Mouse (Mus musculus): Measurements from ENCODE around the gene Itih2. TPM values are rescaled to one million over a fixed set of nuclear protein-coding genes. Genes with fewer than 3 reads are reported as not detected.

Gene Itih2
- polyA plus RNA-seq, 1 experiment: not detected

GRCm38 (mm10) chr2:10071751-10072150 is 59.4 kb downstream of the Itih2 start:
- Histone ChIP-seq H3K27ac (ENCODE audit: insufficient read depth, low read depth, low read length) (no peak overlapping the region), H3K4me3 (ENCODE audit: insufficient read depth, low read depth, low read length) (no peak overlapping the region), H3K4me1 (ENCODE audit: control insufficient read depth, insufficient read depth, low read length) (peaks cover 30% of the 10 kb centered on the region)
- TF ChIP-seq CTCF (IDR thresholded peaks at IDR 0.05; ENCODE audit: insufficient read depth, low read depth, low read length) (no peak), POLR2A (IDR thresholded peaks at IDR 0.05; ENCODE audit: insufficient read depth, low read depth, low read length) (no peak)
- WGBS: 74% methylated on average over 7 of the region's 7 CpGs

- 50% methylated on average over 5 of the region's 5 CpGs for WGBS
- no peak for TF ChIP-seq POLR2A (IDR thresholded peaks at IDR 0.05; ENCODE audit: insufficient read depth, low read depth, low read length)
- TF ChIP-seq CTCF (IDR thresholded peaks at IDR 0.05; ENCODE audit: insufficient read depth, low read depth, low read length): no peak
- no peak overlapping the region for H3K27ac ChIP-seq (ENCODE audit: insufficient read depth, low read depth, low read length)
- no peaks in the 10 kb centered on the region for H3K4me1 ChIP-seq (ENCODE audit: control insufficient read depth, insufficient read depth, low read length)
- H3K4me3 ChIP-seq (ENCODE audit: insufficient read depth, low read depth, low read length): no peak overlapping the region
Observed at GRCm38 (mm10) chr2:10058836-10059235, 72.4 kb downstream of the Itih2 start.

- Histone ChIP-seq H3K4me1 (ENCODE audit: control insufficient read depth, insufficient read depth, low read length) (peaks cover 2% of the 10 kb centered on the region), H3K4me3 (ENCODE audit: insufficient read depth, low read depth, low read length) (no peak overlapping the region), H3K27ac (ENCODE audit: insufficient read depth, low read depth, low read length) (no peak overlapping the region)
- 94% methylated on average over 1 of the region's 1 CpGs for WGBS
- TF ChIP-seq POLR2A (IDR thresholded peaks at IDR 0.05; ENCODE audit: insufficient read depth, low read depth, low read length): no peak
- no peak for TF ChIP-seq CTCF (IDR thresholded peaks at IDR 0.05; ENCODE audit: insufficient read depth, low read depth, low read length)
Observed at GRCm38 (mm10) chr2:10051996-10052395, 79.2 kb downstream of the Itih2 start.

GRCm38 (mm10) chr2:10050878-10051277 is 80.3 kb downstream of the Itih2 start:
- 94% methylated on average over 3 of the region's 3 CpGs for WGBS
- no peak overlapping the region for H3K27ac ChIP-seq (ENCODE audit: insufficient read depth, low read depth, low read length)
- no peak for TF ChIP-seq CTCF (IDR thresholded peaks at IDR 0.05; ENCODE audit: insufficient read depth, low read depth, low read length)
- TF ChIP-seq POLR2A (IDR thresholded peaks at IDR 0.05; ENCODE audit: insufficient read depth, low read depth, low read length): no peak
- H3K4me3 ChIP-seq (ENCODE audit: insufficient read depth, low read depth, low read length): no peak overlapping the region
- peaks cover 2% of the 10 kb centered on the region for H3K4me1 ChIP-seq (ENCODE audit: control insufficient read depth, insufficient read depth, low read length)

- Histone ChIP-seq H3K4me1 (ENCODE audit: control insufficient read depth, insufficient read depth, low read length) (peaks cover 2% of the 10 kb centered on the region), H3K27ac (ENCODE audit: insufficient read depth, low read depth, low read length) (no peak overlapping the region), H3K4me3 (ENCODE audit: insufficient read depth, low read depth, low read length) (no peak overlapping the region)
- no peak for TF ChIP-seq POLR2A (IDR thresholded peaks at IDR 0.05; ENCODE audit: insufficient read depth, low read depth, low read length)
- no peak for TF ChIP-seq CTCF (IDR thresholded peaks at IDR 0.05; ENCODE audit: insufficient read depth, low read depth, low read length)
- 9% methylated on average over 10 of the region's 10 CpGs for WGBS
Observed at GRCm38 (mm10) chr2:10049456-10049855, 81.7 kb downstream of the Itih2 start.

GRCm38 (mm10) chr2:10048461-10048860 is 82.7 kb downstream of the Itih2 start, which contains the start of gene Taf3:
Gene Taf3 (minus strand): TSS chr2:10048596.
- Histone ChIP-seq H3K27ac (ENCODE audit: insufficient read depth, low read depth, low read length) (0 out of 2 replicates have a peak within 1 kb of the TSS, but pooled peaks have one; percentile 27), H3K4me3 (ENCODE audit: insufficient read depth, low read depth, low read length) (peak within 1 kb of the TSS; percentile 81), H3K4me1 (ENCODE audit: control insufficient read depth, insufficient read depth, low read length) (peaks cover 2% of the 10 kb centered on the region)
- TF ChIP-seq POLR2A (IDR thresholded peaks at IDR 0.05; ENCODE audit: insufficient read depth, low read depth, low read length) (peak; percentile 83), CTCF (IDR thresholded peaks at IDR 0.05; ENCODE audit: insufficient read depth, low read depth, low read length) (no peak)
- under 1% methylated on average over 36 of the region's 36 CpGs for WGBS

- Histone ChIP-seq H3K4me3 (ENCODE audit: insufficient read depth, low read depth, low read length) (peak overlapping the region; percentile 81), H3K4me1 (ENCODE audit: control insufficient read depth, insufficient read depth, low read length) (peaks cover 2% of the 10 kb centered on the region), H3K27ac (ENCODE audit: insufficient read depth, low read depth, low read length) (0 out of 2 replicates have a peak overlapping the region, but pooled peaks have one; percentile 27)
- under 1% methylated on average over 47 of the region's 47 CpGs for WGBS
- no peak for TF ChIP-seq CTCF (IDR thresholded peaks at IDR 0.05; ENCODE audit: insufficient read depth, low read depth, low read length)
- no peak for TF ChIP-seq POLR2A (IDR thresholded peaks at IDR 0.05; ENCODE audit: insufficient read depth, low read depth, low read length)
Observed at GRCm38 (mm10) chr2:10047758-10048436, 83.3 kb downstream of the Itih2 start.

Other genes starting within 250 kb of the Itih2 start
- gene 9230102O04Rik, start 241.9 kb downstream of the Itih2 start, polyA plus RNA-seq (2012; ENCODE audit: insufficient read depth, insufficient read length, low replicate concordance, missing spikeins): not detected in 2 replicates
- gene Gata3, start 241.4 kb downstream of the Itih2 start, polyA plus RNA-seq (2012; ENCODE audit: insufficient read depth, insufficient read length, low replicate concordance, missing spikeins): not detected in 2 replicates
- not detected in 2 replicates for gene Taf3, start 82.8 kb downstream of the Itih2 start, polyA plus RNA-seq (2012; ENCODE audit: insufficient read depth, insufficient read length, low replicate concordance, missing spikeins)
- 349 TPM in 1 of 2 replicates, not detected in the other for gene Atp5c1, start 50.9 kb downstream of the Itih2 start, polyA plus RNA-seq (2012; ENCODE audit: insufficient read depth, insufficient read length, low replicate concordance, missing spikeins)
- gene Kin, start 50.8 kb downstream of the Itih2 start, polyA plus RNA-seq (2012; ENCODE audit: insufficient read depth, insufficient read length, low replicate concordance, missing spikeins): not detected in 2 replicates
- not detected in 2 replicates for gene Itih5, start 22.2 kb upstream of the Itih2 start, polyA plus RNA-seq (2012; ENCODE audit: insufficient read depth, insufficient read length, low replicate concordance, missing spikeins)
- not detected in 2 replicates for gene Sfmbt2, start 239.1 kb upstream of the Itih2 start, polyA plus RNA-seq (2012; ENCODE audit: insufficient read depth, insufficient read length, low replicate concordance, missing spikeins)